Mouse (Mus musculus) hindbrain, embryonic 14.5 days (tissue): ENCODE measurements around the gene Cadm2. TPM values are rescaled to one million over a fixed set of nuclear protein-coding genes. Genes with fewer than 3 reads are reported as not detected.

Source experiments
- ATAC-seq: fragments of 200-750 bp; cut with Nextera tagmentation; 2 replicates; pipeline ENCODE4 v1.8.0; 2017; ENCODE audit warnings: moderate number of reproducible peaks, mild to moderate bottlenecking, moderate TSS enrichment, moderate library complexity; ENCODE audit not compliant: low FRiP score
- DNase-seq: peaks from one replicate; pipeline ENCODE4 v3.0.0-alpha.2; 2015; ENCODE audit warnings: low spot score
- H3K27ac ChIP-seq: fragments of 300-500 bp; sonication (generic); 2 replicates; pipeline ENCODE4 v1.5.1; 2014; ENCODE audit warnings: mild to moderate bottlenecking, moderate library complexity
- H3K27me3 ChIP-seq: fragments of 300-500 bp; sonication (generic); 2 replicates; pipeline ENCODE4 v1.6.1; 2014; ENCODE audit warnings: mild to moderate bottlenecking, low read length, mixed read lengths; ENCODE audit not compliant: control insufficient read depth, insufficient read depth
- H3K36me3 ChIP-seq: fragments of 300-500 bp; sonication (generic); replicated peaks from 2 replicates; pipeline ENCODE4 v1.6.1; 2014; ENCODE audit not compliant: control insufficient read depth, insufficient read depth
- H3K4me1 ChIP-seq: fragments of 300-500 bp; sonication (generic); replicated peaks from 2 replicates; pipeline ENCODE4 v1.6.1; 2014; ENCODE audit warnings: antibody characterized with exemption, low read length, mixed read lengths; ENCODE audit not compliant: control insufficient read depth, insufficient read depth
- H3K4me2 ChIP-seq: fragments of 300-500 bp; sonication (generic); replicated peaks from 2 replicates; pipeline ENCODE4 v1.6.1; 2014; ENCODE audit warnings: mild to moderate bottlenecking, moderate library complexity
- H3K4me3 ChIP-seq: fragments of 300-500 bp; sonication (generic); replicated peaks from 2 replicates; pipeline ENCODE4 v1.5.1; 2014; ENCODE audit warnings: mild to moderate bottlenecking, low read length
- H3K9ac ChIP-seq: fragments of 300-500 bp; sonication (generic); 2 replicates; pipeline ENCODE4 v1.6.1; 2014
- H3K9me3 ChIP-seq: fragments of 300-500 bp; sonication (generic); 2 replicates; pipeline ENCODE4 v1.6.1; 2016; ENCODE audit warnings: low read length; ENCODE audit not compliant: control insufficient read depth
- WGBS: fragments of 180-500 bp; shearing (Covaris S2); extraction: QIAGEN DNeasy Blood & Tissue Kit; methylation state at CpG from one replicate; pipeline ENCODE4 v1.1.7; 2014; 5-methylcytosine and 5-hydroxymethylcytosine counted together
- polyA plus RNA-seq: library from polyadenylated mRNA; unstranded; fragments of >200 nt; fragmentation: Nextera tagmentation; extraction: Ambion mirVana; gene quantifications from 2 replicates; pipeline ENCODE4 v1.2.1, GENCODE M21; 2014

The Cadm2 gene
- polyA plus RNA-seq, 1 experiment from 2014 or later, result 53.8 TPM

GRCm38 (mm10) chr16:66771883-66772282 lies 848.8 kb downstream of the Cadm2 start:
- no peak overlapping the region for H3K9ac ChIP-seq
- peaks cover 20% of the 10 kb centered on the region for H3K4me1 ChIP-seq
- no peak overlapping the region for H3K4me2 ChIP-seq
- no peak overlapping the region for H3K4me3 ChIP-seq
- ATAC-seq (no peak), DNase-seq (peak; percentile 27)
- no peaks in the 10 kb centered on the region for H3K9me3 ChIP-seq
- no peak overlapping the region for H3K27ac ChIP-seq
- no peaks in the 10 kb centered on the region for H3K36me3 ChIP-seq
- no peaks in the 10 kb centered on the region for H3K27me3 ChIP-seq
- 12% methylated on average over 4 of the region's 4 CpGs for WGBS

- Histone ChIP-seq H3K4me2 (no peak overlapping the region), H3K9ac (no peak overlapping the region), H3K27me3 (no peaks in the 10 kb centered on the region), H3K9me3 (no peaks in the 10 kb centered on the region), H3K27ac (peak overlapping the region; percentile 52), H3K4me3 (no peak overlapping the region), H3K36me3 (no peaks in the 10 kb centered on the region), H3K4me1 (peaks cover 20% of the 10 kb centered on the region)
- ATAC-seq (no peak), DNase-seq (no peak)
- WGBS, result 57% methylated on average over 4 of the region's 4 CpGs
Observed at GRCm38 (mm10) chr16:66769545-66769944, 851.2 kb downstream of the Cadm2 start.

- DNase-seq (peak; percentile 58), ATAC-seq (peak; percentile 75)
- H3K36me3 ChIP-seq, result no peaks in the 10 kb centered on the region
- no peaks in the 10 kb centered on the region for H3K27me3 ChIP-seq
- peaks cover 20% of the 10 kb centered on the region for H3K4me1 ChIP-seq
- H3K4me3 ChIP-seq, result no peak overlapping the region
- WGBS, result 18% methylated on average over 4 of the region's 4 CpGs
- H3K9me3 ChIP-seq, result no peaks in the 10 kb centered on the region
- H3K9ac ChIP-seq, result no peak overlapping the region
- H3K4me2 ChIP-seq, result no peak overlapping the region
- H3K27ac ChIP-seq, result peak overlapping the region; percentile 52
Observed at GRCm38 (mm10) chr16:66768684-66769389, 851.9 kb downstream of the Cadm2 start.

GRCm38 (mm10) chr16:66761546-66762473 lies 858.9 kb downstream of the Cadm2 start:
- Histone ChIP-seq H3K36me3 (no peaks in the 10 kb centered on the region), H3K27me3 (no peaks in the 10 kb centered on the region), H3K4me2 (no peak overlapping the region), H3K9ac (no peak overlapping the region), H3K4me1 (no peaks in the 10 kb centered on the region), H3K4me3 (no peak overlapping the region), H3K9me3 (no peaks in the 10 kb centered on the region), H3K27ac (no peak overlapping the region)
- ATAC-seq (no peak), DNase-seq (no peak)

GRCm38 (mm10) chr16:66748533-66748932 lies 872.2 kb downstream of the Cadm2 start:
- Histone ChIP-seq H3K4me2 (no peak overlapping the region), H3K36me3 (no peaks in the 10 kb centered on the region), H3K27me3 (no peaks in the 10 kb centered on the region), H3K9ac (no peak overlapping the region), H3K4me3 (no peak overlapping the region), H3K9me3 (no peaks in the 10 kb centered on the region), H3K27ac (no peak overlapping the region), H3K4me1 (no peaks in the 10 kb centered on the region)
- WGBS, result 95% methylated on average over 2 of the region's 2 CpGs
- no peak for ATAC-seq
- DNase-seq, result no peak

GRCm38 (mm10) chr16:66731212-66731611 lies 889.5 kb downstream of the Cadm2 start:
- no peak overlapping the region for H3K9ac ChIP-seq
- no peak for DNase-seq
- H3K27me3 ChIP-seq, result no peaks in the 10 kb centered on the region
- no peaks in the 10 kb centered on the region for H3K36me3 ChIP-seq
- no peak overlapping the region for H3K4me3 ChIP-seq
- H3K9me3 ChIP-seq, result no peaks in the 10 kb centered on the region
- no peak overlapping the region for H3K4me2 ChIP-seq
- 0 out of 2 replicates have a peak, but pooled peaks cover 7% of the 10 kb centered on the region for H3K4me1 ChIP-seq
- WGBS, result 34% methylated on average over 3 of the region's 3 CpGs
- H3K27ac ChIP-seq, result no peak overlapping the region
- peak; percentile 89 for ATAC-seq

GRCm38 (mm10) chr16:66706476-66706875 lies 914.2 kb downstream of the Cadm2 start:
- Histone ChIP-seq H3K9ac (no peak overlapping the region), H3K4me3 (no peak overlapping the region), H3K9me3 (no peaks in the 10 kb centered on the region), H3K27me3 (no peaks in the 10 kb centered on the region), H3K4me1 (no peaks in the 10 kb centered on the region), H3K27ac (no peak overlapping the region), H3K36me3 (no peaks in the 10 kb centered on the region), H3K4me2 (no peak overlapping the region)
- WGBS, result 55% methylated on average over 3 of the region's 3 CpGs
- no peak for DNase-seq
- no peak for ATAC-seq

GRCm38 (mm10) chr16:66694783-66695182 lies 925.9 kb downstream of the Cadm2 start:
- H3K4me3 ChIP-seq, result no peak overlapping the region
- no peaks in the 10 kb centered on the region for H3K4me1 ChIP-seq
- no peak overlapping the region for H3K27ac ChIP-seq
- H3K36me3 ChIP-seq, result no peaks in the 10 kb centered on the region
- ATAC-seq (no peak), DNase-seq (peak; percentile 36)
- H3K9me3 ChIP-seq, result no peaks in the 10 kb centered on the region
- H3K9ac ChIP-seq, result no peak overlapping the region
- no peaks in the 10 kb centered on the region for H3K27me3 ChIP-seq
- no peak overlapping the region for H3K4me2 ChIP-seq

GRCm38 (mm10) chr16:66677241-66677640 lies 943.5 kb downstream of the Cadm2 start:
- no peak overlapping the region for H3K27ac ChIP-seq
- H3K27me3 ChIP-seq, result no peaks in the 10 kb centered on the region
- no peaks in the 10 kb centered on the region for H3K36me3 ChIP-seq
- H3K9me3 ChIP-seq, result no peaks in the 10 kb centered on the region
- H3K4me1 ChIP-seq, result no peaks in the 10 kb centered on the region
- no peak for DNase-seq
- no peak overlapping the region for H3K4me2 ChIP-seq
- no peak overlapping the region for H3K4me3 ChIP-seq
- no peak overlapping the region for H3K9ac ChIP-seq
- ATAC-seq, result no peak
